Mouse (Mus musculus) cerebellum, postnatal 4 days (tissue): Measurements from ENCODE around the gene Frmd5.

ENCODE experiments used
- DNase-seq, 2 experiments: peaks; one replicate each; pipeline ENCODE4 v3.0.0; 2022; ENCODE audit warnings: low spot score in 2 of 2, mixed read lengths in 1 of 2

Frmd5 gene

GRCm38 (mm10) chr2:121761861-121762260 is 45.0 kb downstream of the Frmd5 start:
- DNase-seq: no peak

- no peak for DNase-seq
Observed at GRCm38 (mm10) chr2:121761281-121761795, 45.5 kb downstream of the Frmd5 start.

DNA sequence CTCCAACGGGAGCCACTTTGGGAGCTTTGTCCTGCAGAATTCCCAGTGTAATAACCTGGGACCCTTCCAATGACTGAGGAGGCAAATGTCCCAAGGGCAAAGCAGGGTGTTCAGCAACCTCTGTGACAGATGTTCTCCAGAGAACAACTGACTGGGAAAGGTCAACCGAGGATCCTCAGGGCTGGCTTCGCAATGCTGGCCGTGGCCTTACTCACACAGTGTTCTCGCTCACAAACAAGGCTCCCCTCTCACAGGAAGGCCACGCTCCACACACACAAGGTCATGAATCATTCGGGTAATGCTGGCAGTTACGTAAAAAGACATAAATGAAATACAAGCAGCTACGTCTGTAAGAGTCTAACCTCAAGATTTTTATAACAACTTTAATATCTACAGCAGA is 46.2 kb downstream of the Frmd5 start:
- DNase-seq: no peak

DNA sequence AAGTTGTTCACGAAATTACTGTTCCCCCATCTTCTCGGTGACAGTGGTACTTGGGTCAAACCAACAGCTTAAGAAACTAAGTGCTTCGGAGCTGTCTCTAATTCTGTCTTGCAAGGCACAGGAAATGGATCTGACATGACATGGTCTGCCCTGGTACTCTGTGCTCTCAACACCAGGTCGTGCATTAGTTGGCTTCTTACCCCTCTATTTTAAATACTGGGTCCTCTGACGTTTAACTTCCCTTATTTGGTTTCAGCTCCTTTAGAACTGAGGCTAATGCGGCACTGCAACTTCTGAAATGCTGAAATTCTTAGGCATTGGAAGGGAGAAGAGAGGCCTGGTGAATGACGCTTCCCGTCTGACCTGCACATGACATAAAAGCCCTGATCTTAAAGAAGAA is 48.6 kb downstream of the Frmd5 start:
- no peak for DNase-seq

DNA sequence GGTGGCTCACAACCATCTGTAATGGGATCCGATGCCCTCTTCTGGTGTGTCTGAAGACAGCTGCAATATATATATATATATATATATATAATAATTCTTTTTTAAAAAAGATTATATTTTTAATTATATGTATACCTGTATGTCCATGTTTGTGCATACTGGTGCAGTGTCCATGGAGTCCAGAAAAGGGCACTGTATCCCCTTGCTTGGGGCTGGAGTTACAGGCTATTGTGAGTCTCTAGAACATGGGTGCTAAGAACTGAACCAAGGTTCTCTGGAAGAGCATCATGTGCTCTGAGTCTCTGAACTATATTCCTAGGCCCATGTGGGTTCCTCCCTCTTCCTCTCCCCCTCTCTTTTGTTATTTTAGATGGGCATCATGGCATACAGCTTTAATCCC is 50.6 kb downstream of the Frmd5 start:
- no peak for DNase-seq

GRCm38 (mm10) chr2:121755056-121755455 is 51.8 kb downstream of the Frmd5 start:
- no peak for DNase-seq

- DNase-seq: no peak
Observed at GRCm38 (mm10) chr2:121750121-121750520, 56.8 kb downstream of the Frmd5 start.

GRCm38 (mm10) chr2:121741151-121741550 is 65.7 kb downstream of the Frmd5 start:
- DNase-seq: no peak

DNA sequence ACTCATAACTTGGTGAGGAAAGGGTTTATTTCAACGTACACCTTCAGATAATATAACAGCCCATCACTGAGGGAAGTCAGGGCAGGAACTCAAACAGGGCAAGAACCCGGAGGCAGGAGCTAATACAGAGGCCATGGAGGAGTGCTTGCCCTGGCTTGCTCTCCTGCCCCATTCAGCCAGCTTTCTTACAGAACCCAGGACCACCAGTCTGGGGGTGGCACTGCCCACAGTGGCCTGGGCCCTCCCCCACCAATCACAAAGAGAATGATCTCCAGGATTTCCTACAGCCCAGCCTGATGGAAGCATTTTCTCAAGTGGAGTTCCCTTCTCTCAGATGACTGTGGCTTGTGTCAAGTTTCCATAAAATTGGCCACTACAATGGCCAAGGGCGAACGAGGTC is 67.5 kb downstream of the Frmd5 start:
- no peak for DNase-seq

DNA sequence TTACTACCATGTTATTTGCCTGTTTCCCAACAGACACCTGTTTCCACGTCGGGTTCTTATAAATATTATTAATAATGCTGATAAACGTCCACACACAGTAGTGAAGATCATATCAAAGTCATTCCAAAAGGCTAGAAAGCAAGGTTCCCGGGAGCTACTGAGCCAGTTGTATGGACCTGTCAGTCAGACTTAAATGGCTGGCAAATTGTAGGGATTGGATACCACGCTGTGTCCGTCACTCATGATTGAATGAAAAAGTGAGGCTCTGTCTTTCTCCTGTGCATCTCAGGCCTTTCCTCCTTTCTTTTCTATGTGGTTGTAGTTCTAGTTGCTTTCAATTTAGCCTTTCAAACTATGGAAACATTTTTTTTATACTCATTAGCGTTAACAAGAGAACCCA is 73.5 kb downstream of the Frmd5 start:
- DNase-seq: no peak

DNA sequence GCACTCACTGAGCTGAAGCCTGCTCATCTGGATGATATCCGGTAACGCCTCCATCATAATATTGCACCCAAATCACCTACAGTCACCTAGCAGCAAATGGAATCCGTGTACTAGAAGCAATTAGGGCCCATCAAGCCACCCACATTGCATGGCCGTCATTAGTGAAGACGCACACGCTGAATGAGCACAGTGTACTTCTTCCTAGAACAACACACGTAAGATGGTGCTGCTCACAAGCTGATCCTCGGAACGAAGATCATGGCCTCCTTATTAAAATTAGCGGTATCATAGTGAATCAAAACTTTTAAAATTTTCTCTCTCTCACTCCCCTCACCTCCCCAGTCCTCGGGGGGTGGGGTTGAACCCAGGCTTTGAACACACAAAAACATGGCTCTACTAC is 76.4 kb downstream of the Frmd5 start:
- no peak for DNase-seq

DNA sequence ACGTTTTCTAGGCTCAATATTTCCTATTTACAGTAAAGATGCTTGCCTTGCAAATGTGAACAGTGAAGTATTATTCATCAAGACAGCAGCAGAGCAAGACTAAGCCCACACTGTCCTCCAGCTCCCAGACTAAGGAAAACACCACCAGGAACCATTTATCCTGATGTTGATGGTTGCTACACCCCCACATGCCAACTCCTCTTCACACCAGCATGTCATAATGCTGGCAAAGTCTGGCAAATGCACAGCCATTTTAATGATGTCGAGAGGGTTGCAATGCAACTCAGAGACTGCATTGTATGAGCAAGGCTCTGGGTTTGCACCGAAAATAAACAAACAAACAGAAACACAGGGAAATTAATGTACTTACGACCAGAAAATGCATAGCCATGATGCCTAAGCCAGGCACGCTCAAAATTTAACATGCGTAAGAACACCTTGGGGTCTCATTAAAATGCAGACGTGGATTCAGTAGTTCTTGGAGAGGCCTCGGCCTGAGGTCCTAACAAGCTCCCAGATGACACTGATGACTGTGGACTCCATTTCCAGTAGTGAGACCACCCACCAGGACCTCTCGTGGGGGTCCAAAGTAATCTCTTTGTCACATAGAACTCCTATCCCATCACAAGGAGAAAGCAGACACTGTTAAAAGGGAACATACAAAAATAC is 77.8 kb downstream of the Frmd5 start:
- DNase-seq: no peak

- DNase-seq: no peak
Observed at GRCm38 (mm10) chr2:121724866-121725265, 82.0 kb downstream of the Frmd5 start.

GRCm38 (mm10) chr2:121723796-121724195 is 83.1 kb downstream of the Frmd5 start:
- no peak for DNase-seq

- no peak for DNase-seq
Observed at GRCm38 (mm10) chr2:121719000-121719399, 87.9 kb downstream of the Frmd5 start.

GRCm38 (mm10) chr2:121717133-121717532 is 89.8 kb downstream of the Frmd5 start:
- no peak for DNase-seq

GRCm38 (mm10) chr2:121713567-121713966 is 93.3 kb downstream of the Frmd5 start:
- no peak for DNase-seq

DNA sequence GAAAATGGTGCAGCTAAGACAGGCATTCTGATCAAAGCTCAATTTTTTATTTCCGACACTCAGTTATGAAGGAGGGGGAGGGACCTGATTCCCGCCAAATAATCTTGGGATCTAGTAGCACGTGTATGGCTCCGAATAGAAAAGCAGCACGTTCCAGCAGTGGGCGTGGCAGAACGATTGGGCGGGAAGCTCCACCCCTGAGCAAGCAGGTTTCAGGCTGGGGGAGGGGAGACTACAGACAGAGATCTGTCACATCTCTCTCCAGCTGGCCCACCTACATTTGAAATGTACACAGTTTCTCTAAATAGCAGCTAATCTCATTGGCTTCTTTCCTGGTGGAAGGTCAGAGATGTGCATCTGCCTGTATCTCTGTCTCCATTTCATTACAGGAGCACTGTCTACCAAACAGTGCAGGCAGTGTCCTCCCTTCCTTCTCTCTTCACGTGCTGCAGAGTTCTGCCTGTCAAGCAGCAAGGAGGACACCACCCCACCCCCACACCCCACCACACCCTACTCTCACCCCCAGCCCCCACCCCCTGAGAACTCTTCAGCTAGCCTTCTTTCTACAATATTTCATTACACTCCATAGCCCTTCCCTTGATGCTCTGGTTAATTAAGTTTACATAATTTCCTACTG is 95.0 kb downstream of the Frmd5 start:
- no peak for DNase-seq

DNA sequence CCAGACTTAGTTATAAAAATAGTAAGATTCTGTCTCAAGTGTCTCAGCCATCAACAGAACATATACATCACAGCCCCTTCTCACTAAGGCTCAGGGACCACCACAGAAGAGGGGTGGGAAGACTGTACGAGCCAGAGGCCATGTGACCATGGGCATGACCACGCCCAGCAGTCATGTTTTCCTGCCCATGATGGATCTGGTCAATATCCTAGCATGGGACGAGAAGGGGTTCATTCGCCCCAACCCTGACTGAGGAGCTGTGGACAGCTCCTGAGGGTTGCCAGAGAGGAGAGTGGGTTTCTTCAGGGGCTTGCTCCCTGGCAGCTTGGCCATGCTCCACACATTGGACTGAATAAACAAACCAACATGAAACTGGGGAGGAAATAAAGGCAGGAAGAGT is 97.8 kb downstream of the Frmd5 start:
- no peak for DNase-seq

- no peak for DNase-seq
Observed at GRCm38 (mm10) chr2:121707461-121707860, 99.4 kb downstream of the Frmd5 start.

DNA sequence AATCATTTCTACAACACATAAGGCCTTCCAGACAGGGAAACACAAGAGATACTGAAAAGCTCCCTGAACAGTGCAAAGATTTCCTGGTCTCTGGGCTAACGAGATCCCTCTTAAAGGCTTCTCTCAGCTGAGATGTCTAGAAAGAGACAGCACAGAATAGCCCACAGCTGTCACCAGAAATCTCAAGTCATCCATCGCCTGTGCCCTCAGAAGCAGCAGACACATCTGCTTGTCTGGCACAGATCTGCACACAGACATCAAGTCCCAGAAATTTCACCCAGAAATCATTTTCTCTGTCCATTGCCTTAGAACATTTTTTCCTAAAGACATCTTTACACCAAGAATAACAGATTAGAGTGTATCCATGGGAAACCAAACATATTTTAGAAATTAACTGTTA is 101.1 kb downstream of the Frmd5 start:
- DNase-seq: no peak

GRCm38 (mm10) chr2:121699331-121699730 is 107.6 kb downstream of the Frmd5 start:
- no peak for DNase-seq

DNA sequence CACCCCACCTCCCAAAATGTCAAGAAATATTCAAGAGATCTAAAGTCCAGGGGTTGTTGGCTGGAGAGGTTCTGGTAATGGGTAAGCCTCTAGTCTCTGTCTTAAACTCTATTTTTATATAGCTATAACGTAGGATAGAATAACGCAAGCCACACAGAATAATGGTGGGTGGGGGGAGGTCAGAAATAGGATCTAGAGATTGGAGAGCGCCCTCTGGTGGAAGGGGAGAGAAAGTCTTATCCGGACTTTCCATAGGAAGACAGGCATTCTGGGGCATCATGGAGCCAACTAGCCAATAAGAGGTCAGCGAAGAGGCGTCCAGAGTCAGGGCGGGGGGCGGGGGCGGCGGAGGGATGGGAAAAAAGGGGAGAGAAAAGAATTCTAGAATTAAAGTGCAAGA is 111.5 kb downstream of the Frmd5 start:
- no peak for DNase-seq

GRCm38 (mm10) chr2:121688107-121688506 is 118.8 kb downstream of the Frmd5 start:
- DNase-seq: no peak
